Mouse (Mus musculus) adrenal gland (tissue): ENCODE results near the gene Gm20767.
"Not testable (repeated sequence)": the region's sequence is repeated elsewhere in the genome, so short reads cannot be mapped to it uniquely, and the experiment has no call there.

Source experiments
- intact Hi-C: fragments of 180-260 bp; cut with DNase I; formaldehyde crosslinking; loops from one replicate; pipeline ENCODE4 v1.15.1; 2025
- long read RNA-seq, 2 experiments: library from polyadenylated mRNA; unstranded; transcript quantifications; one replicate each; pipeline ENCODE4 v2.0.0; 2020; ENCODE audit warnings: borderline replicate concordance in 1 of 2; ENCODE audit not compliant: insufficient replicate concordance in 1 of 2

Gene Gm20767
- long read RNA-seq, experiment 1 = 0 reads
- long read RNA-seq, experiment 2 = 0 reads

GRCm38 (mm10) chr13:120139946-120140345, at the start of gene Gm20767:
Gene Gm20767 (plus strand): TSS chr13:120140246.
- intact Hi-C loops = not testable (repeated sequence)

DNA sequence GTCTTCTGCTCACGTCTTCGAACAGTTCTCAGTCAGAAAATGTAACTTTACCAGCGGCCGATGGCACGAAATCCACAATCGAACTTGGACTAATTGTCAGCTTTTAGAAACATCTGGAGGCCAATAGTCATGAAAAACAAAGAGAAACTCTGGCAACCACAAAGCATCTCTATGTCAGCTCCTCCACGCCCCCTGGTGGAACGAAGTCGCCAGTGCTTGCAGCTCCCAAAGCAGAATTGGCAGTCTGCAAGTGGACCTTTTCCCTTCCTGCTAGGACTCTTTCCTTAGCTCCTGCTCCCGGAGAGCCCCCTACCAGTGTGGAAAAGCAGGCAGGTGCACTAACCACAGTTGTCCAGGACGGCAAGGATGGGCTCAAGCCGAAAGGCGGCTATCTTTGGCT, 47.1 kb upstream of the Gm20767 start:
- intact Hi-C loops = not testable (repeated sequence)

- intact Hi-C loops = not testable (repeated sequence)
Observed at GRCm38 (mm10) chr13:120096241-120096937, 43.7 kb upstream of the Gm20767 start.

GRCm38 (mm10) chr13:120096938-120097256, 43.1 kb upstream of the Gm20767 start:
- intact Hi-C loops = not testable (repeated sequence)

GRCm38 (mm10) chr13:120099327-120099726, 40.7 kb upstream of the Gm20767 start:
- intact Hi-C loops = not testable (repeated sequence)

GRCm38 (mm10) chr13:120106504-120106903, 33.5 kb upstream of the Gm20767 start:
- intact Hi-C loops = not testable (repeated sequence)

DNA sequence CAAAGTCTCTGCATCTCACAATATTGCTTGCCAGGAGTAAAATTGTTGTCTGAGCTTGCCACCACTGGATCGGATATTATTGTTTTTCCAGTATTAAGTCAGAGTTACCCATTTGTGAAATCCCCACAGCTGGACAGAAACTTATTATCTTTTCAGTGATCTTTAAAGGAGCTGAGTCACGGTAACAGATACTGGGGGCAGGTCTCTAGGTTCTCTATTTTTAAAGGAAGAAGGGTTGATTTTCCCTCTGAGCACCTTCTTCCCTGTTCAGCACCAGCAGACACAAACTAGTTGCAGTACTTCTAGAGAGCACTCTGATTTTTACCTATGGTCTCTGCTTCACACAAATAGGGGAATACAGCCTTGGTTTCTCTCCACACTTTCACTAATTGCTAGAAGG, 33.0 kb upstream of the Gm20767 start:
- intact Hi-C loops = not testable (repeated sequence)

DNA sequence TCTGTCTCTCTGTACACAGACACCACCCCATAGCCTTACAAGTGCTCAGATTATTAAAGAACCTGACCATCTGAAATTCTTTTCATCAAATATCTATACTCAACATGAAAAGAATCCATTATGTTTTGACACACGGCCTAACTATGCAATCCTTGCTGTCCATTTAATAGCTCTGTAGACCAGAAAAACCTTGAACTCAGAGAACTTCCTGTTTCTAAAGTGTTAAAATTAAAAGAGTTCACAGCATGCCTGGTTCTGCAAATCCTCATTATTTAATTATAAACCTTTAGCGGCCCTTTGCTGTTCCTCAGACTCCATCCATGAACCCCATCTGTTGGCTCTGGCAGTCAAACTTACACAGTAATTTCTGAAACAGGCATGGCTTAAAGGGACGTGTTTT, 2.3 kb downstream of the Gm20767 start:
- intact Hi-C loops = not testable (repeated sequence)

DNA sequence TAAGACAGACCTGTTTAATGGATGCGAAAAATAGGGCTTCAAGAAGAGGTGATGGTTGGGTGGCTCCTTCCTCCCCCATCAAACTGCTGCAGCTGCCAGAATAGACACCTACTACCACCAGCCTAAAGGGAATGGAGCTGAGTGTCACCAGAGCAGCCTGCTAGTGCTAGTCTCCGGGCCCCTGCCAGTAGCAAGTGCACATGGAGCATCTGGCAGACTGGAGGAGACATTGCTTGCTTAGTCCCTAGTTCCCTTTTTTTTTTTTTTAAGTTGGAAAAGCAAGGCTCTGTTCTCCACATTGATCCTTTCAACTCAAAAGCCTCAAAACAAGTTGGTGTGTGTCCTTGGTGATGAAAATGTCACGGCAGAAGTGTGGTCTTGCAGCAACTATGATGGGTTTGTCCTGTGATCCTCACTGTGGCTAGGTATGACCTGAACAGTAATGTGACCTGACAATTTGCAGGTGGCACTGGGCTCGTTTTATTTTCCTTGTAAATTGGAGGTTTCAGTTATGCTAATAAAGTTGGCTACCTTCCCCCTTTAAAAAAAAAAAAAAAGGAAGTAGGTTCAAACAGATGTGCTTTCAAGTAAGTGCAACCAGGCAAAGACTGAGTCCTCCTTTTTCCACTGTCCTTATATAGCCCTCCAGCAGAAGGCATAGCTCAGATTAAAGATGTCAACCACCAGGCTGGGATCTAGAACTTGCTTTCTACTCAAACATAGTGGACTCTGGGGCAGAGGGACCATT, 9.8 kb downstream of the Gm20767 start:
- intact Hi-C loops = not testable (repeated sequence)

DNA sequence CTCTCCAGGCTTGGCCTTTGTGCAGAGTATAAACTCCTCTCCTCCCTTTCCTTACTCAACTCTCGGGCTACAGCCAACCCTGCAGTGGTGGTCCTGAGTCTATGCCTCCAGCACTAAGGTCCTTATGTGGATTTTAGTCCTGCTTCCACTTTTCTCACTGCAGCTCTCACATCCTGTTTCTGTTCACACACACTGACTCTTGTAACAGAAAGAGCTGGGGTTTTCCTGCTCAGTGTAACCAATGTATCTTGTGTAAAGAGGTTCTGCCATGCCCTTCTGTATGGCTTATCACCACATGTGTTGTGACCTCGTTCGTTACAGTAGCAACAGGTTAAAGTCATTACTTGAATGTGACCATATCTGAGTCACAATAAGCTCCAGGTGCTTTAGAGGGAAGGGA, 10.5 kb downstream of the Gm20767 start:
- intact Hi-C loops = not testable (repeated sequence)

GRCm38 (mm10) chr13:120168301-120168700, 28.3 kb downstream of the Gm20767 start:
- intact Hi-C loops = not testable (repeated sequence)

DNA sequence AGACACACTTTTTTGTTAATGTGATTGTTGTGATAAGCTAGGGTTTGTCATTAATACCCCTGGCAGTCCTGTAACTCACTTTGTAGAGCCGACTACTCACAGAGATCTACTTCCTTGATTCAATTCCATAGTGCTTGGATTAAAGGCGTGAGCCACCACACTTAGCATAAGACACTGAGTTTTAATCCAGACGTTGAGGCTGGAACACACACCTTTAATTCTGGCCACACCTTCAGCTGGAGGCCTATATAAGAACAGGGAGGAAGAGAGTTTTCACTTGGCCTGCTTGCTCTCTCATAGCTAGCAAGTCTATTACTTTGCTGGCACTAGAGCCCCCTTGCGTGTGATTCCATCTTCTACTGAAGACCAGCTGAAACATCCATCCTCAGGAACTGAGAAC, 32.1 kb downstream of the Gm20767 start, which contains the start of gene Gm21818:
TSS of gene Gm21818 (plus strand) at position 301 of the 400 bp plus-strand sequence.
- intact Hi-C loops = not testable (repeated sequence)

- intact Hi-C loops = not testable (repeated sequence)
Observed at GRCm38 (mm10) chr13:120196189-120196821, 56.3 kb downstream of the Gm20767 start.
